Mouse (Mus musculus): ENCODE results near the gene Rapgef5. TPM values are rescaled to one million over a fixed set of nuclear protein-coding genes. Genes with fewer than 3 reads are reported as not detected.

Gene Rapgef5
- total RNA-seq, 1 experiment: 9.9 TPM

- TF ChIP-seq ZNF384 (IDR thresholded peaks at IDR 0.05; ENCODE audit: low read depth, low read length): no peak
- TF ChIP-seq HCFC1 (IDR thresholded peaks at IDR 0.05; ENCODE audit: borderline replicate concordance, insufficient read depth, low read length): no peak
- TF ChIP-seq ZC3H11A (IDR thresholded peaks at IDR 0.05; ENCODE audit: borderline replicate concordance, low read depth, low read length): no peak
- Histone ChIP-seq H3K27ac (ENCODE audit: insufficient read depth, low read depth, low read length, poor library complexity, severe bottlenecking) (no peak overlapping the region), H3K9ac (ENCODE audit: insufficient read depth, low read depth, low read length, poor library complexity, severe bottlenecking) (no peak overlapping the region), H3K4me1 (ENCODE audit: control insufficient read depth in 2 of 2, insufficient read depth in 2 of 2, low read length in 2 of 2, poor library complexity in 1 of 2) (peaks cover 0 to 2% of the 10 kb centered on the region in 2 experiments; a peak in 1 of 4 replicates), H3K36me3 (ENCODE audit: control insufficient read depth, insufficient read depth, low read length, poor library complexity, severe bottlenecking) (no peaks in the 10 kb centered on the region), H3K4me3 (ENCODE audit: insufficient read depth in 1 of 2, low read depth in 1 of 2, low read length in 2 of 2, poor library complexity in 1 of 2, severe bottlenecking in 1 of 2) (no peak overlapping the region), H3K9me3 (ENCODE audit: control insufficient read depth, insufficient read depth, low read depth, low read length) (no peaks in the 10 kb centered on the region)
- in situ Hi-C loops (cut with MboI; ENCODE audit: low sequenced_read_pairs in 2 of 2, unreplicated experiment in 2 of 2): no loop called here
- no peak for DNase-seq (ENCODE audit: low read depth, low spot score)
Measured at GRCm38 (mm10) chr12:117524311-117525013, 8.2 kb downstream of the Rapgef5 start.

- Histone ChIP-seq H3K4me1 (ENCODE audit: control insufficient read depth in 2 of 2, insufficient read depth in 2 of 2, low read length in 2 of 2, poor library complexity in 1 of 2) (no peaks in the 10 kb centered on the region), H3K36me3 (ENCODE audit: control insufficient read depth, insufficient read depth, low read length, poor library complexity, severe bottlenecking) (no peaks in the 10 kb centered on the region), H3K4me3 (ENCODE audit: insufficient read depth in 1 of 2, low read depth in 1 of 2, low read length in 2 of 2, poor library complexity in 1 of 2, severe bottlenecking in 1 of 2) (no peak overlapping the region), H3K9ac (ENCODE audit: insufficient read depth, low read depth, low read length, poor library complexity, severe bottlenecking) (no peak overlapping the region), H3K27ac (ENCODE audit: insufficient read depth, low read depth, low read length, poor library complexity, severe bottlenecking) (no peak overlapping the region), H3K9me3 (ENCODE audit: control insufficient read depth, insufficient read depth, low read depth, low read length) (no peaks in the 10 kb centered on the region)
- no peak for TF ChIP-seq HCFC1 (IDR thresholded peaks at IDR 0.05; ENCODE audit: borderline replicate concordance, insufficient read depth, low read length)
- no peak for TF ChIP-seq MAFK (IDR thresholded peaks at IDR 0.05; ENCODE audit: insufficient read depth, low read depth, low read length)
- no peak for TF ChIP-seq ZNF384 (IDR thresholded peaks at IDR 0.05; ENCODE audit: low read depth, low read length)
- TF ChIP-seq ZC3H11A (IDR thresholded peaks at IDR 0.05; ENCODE audit: borderline replicate concordance, low read depth, low read length): no peak
- no peak for TF ChIP-seq CHD2 (IDR thresholded peaks at IDR 0.05; ENCODE audit: low read depth, low read length)
- no peak for DNase-seq (ENCODE audit: low read depth, low spot score)
- in situ Hi-C loops (cut with MboI; ENCODE audit: low sequenced_read_pairs in 2 of 2, unreplicated experiment in 2 of 2): no loop called here
Measured at GRCm38 (mm10) chr12:117527889-117528288, 11.6 kb downstream of the Rapgef5 start.

- Histone ChIP-seq H3K4me1 (ENCODE audit: control insufficient read depth in 2 of 2, insufficient read depth in 2 of 2, low read length in 2 of 2, poor library complexity in 1 of 2) (no peaks in the 10 kb centered on the region), H3K27ac (ENCODE audit: insufficient read depth, low read depth, low read length, poor library complexity, severe bottlenecking) (no peak overlapping the region), H3K9ac (ENCODE audit: insufficient read depth, low read depth, low read length, poor library complexity, severe bottlenecking) (no peak overlapping the region), H3K4me3 (ENCODE audit: insufficient read depth in 1 of 2, low read depth in 1 of 2, low read length in 2 of 2, poor library complexity in 1 of 2, severe bottlenecking in 1 of 2) (no peak overlapping the region), H3K9me3 (ENCODE audit: control insufficient read depth, insufficient read depth, low read depth, low read length) (no peaks in the 10 kb centered on the region), H3K36me3 (ENCODE audit: control insufficient read depth, insufficient read depth, low read length, poor library complexity, severe bottlenecking) (no peaks in the 10 kb centered on the region)
- no peak for TF ChIP-seq MAFK (IDR thresholded peaks at IDR 0.05; ENCODE audit: insufficient read depth, low read depth, low read length)
- TF ChIP-seq CHD2 (IDR thresholded peaks at IDR 0.05; ENCODE audit: low read depth, low read length): no peak
- DNase-seq (ENCODE audit: low read depth, low spot score): no peak
- in situ Hi-C loops (cut with MboI; ENCODE audit: low sequenced_read_pairs in 2 of 2, unreplicated experiment in 2 of 2): no loop called here
Measured at GRCm38 (mm10) chr12:117528509-117529145, 12.3 kb downstream of the Rapgef5 start.

- Histone ChIP-seq H3K4me1 (ENCODE audit: control insufficient read depth in 2 of 2, insufficient read depth in 2 of 2, low read length in 2 of 2, poor library complexity in 1 of 2) (no peaks in the 10 kb centered on the region), H3K9me3 (ENCODE audit: control insufficient read depth, insufficient read depth, low read depth, low read length) (no peaks in the 10 kb centered on the region), H3K36me3 (ENCODE audit: control insufficient read depth, insufficient read depth, low read length, poor library complexity, severe bottlenecking) (no peaks in the 10 kb centered on the region), H3K4me3 (ENCODE audit: insufficient read depth in 1 of 2, low read depth in 1 of 2, low read length in 2 of 2, poor library complexity in 1 of 2, severe bottlenecking in 1 of 2) (no peak overlapping the region), H3K9ac (ENCODE audit: insufficient read depth, low read depth, low read length, poor library complexity, severe bottlenecking) (no peak overlapping the region), H3K27ac (ENCODE audit: insufficient read depth, low read depth, low read length, poor library complexity, severe bottlenecking) (no peak overlapping the region)
- in situ Hi-C loops (cut with MboI; ENCODE audit: low sequenced_read_pairs in 2 of 2, unreplicated experiment in 2 of 2): loop anchor here in 1 of 2 experiments (5.0 kb wide), 1 partner anchor 49 kb away; no protein-coding TSS in a partner anchor
- no peak for DNase-seq (ENCODE audit: low read depth, low spot score)
- no peak for TF ChIP-seq HCFC1 (IDR thresholded peaks at IDR 0.05; ENCODE audit: borderline replicate concordance, insufficient read depth, low read length)
- no peak for TF ChIP-seq MAFK (IDR thresholded peaks at IDR 0.05; ENCODE audit: insufficient read depth, low read depth, low read length)
- TF ChIP-seq ZNF384 (IDR thresholded peaks at IDR 0.05; ENCODE audit: low read depth, low read length): no peak
- no peak for TF ChIP-seq CHD2 (IDR thresholded peaks at IDR 0.05; ENCODE audit: low read depth, low read length)
- no peak for TF ChIP-seq ZC3H11A (IDR thresholded peaks at IDR 0.05; ENCODE audit: borderline replicate concordance, low read depth, low read length)
Measured at GRCm38 (mm10) chr12:117531106-117531505, 14.8 kb downstream of the Rapgef5 start.
